8 mouse cellular contexts compared by ENCODE assay signal in genomic region chr5:9073177-9073854, GRCm38 (mm10). TPM values are rescaled to one million over a fixed set of nuclear protein-coding genes. Genes with fewer than 3 reads are reported as not detected.
DNase-seq lines count a peak whose midpoint lies in the region; ATAC-seq and TF ChIP-seq lines count a peak whose summit lies in the region.

No protein-coding gene starts in this region.

- H3K9ac ChIP-seq in hindbrain, embryonic 16.5 days (ENCODE audit: low read depth, low read length), result no peak overlapping the region
- no peak overlapping the region for H3K9ac ChIP-seq in midbrain, postnatal 0 days (replicated peaks; ENCODE audit: low read length, poor library complexity, severe bottlenecking)

- peak; percentile 85 for ATAC-seq in hindbrain, embryonic 16.5 days
- 0 out of 2 replicates have a peak, but pooled peaks have one; percentile 23 for ATAC-seq in midbrain, postnatal 0 days (ENCODE audit: low FRiP score)

- no peak overlapping the region for H3K27ac ChIP-seq in gastrocnemius, adult 2 months
- H3K27ac ChIP-seq in hindbrain, embryonic 16.5 days (ENCODE audit: low read depth, low read length), result no peak overlapping the region
- no peak overlapping the region for H3K27ac ChIP-seq in midbrain, postnatal 0 days (ENCODE audit: low read depth, low read length)

- TF ChIP-seq CTCF in gastrocnemius, adult 2 months (IDR thresholded peaks at IDR 0.05), result peak; percentile 52
- TF ChIP-seq CTCF in midbrain, postnatal 0 days (IDR thresholded peaks at IDR 0.05), result peak; percentile 58

- 38% methylated on average over 5 of the region's 5 CpGs for WGBS in hindbrain, embryonic 16.5 days
- WGBS in midbrain, postnatal 0 days, result 31% methylated on average over 5 of the region's 5 CpGs

- H3K27me3 ChIP-seq in hindbrain, embryonic 16.5 days (replicated peaks; ENCODE audit: control insufficient read depth, insufficient read depth, low read length), result no peaks in the 10 kb centered on the region
- no peaks in the 10 kb centered on the region for H3K27me3 ChIP-seq in midbrain, postnatal 0 days (ENCODE audit: insufficient read depth, low read length)

- intact Hi-C loops in gastrocnemius, adult 2 months (cut with DNase I), result no loop called here

- H3K4me2 ChIP-seq in hindbrain, embryonic 16.5 days (ENCODE audit: low read length), result no peak overlapping the region
- H3K4me2 ChIP-seq in midbrain, postnatal 0 days (ENCODE audit: low read depth, low read length, poor library complexity, severe bottlenecking), result no peak overlapping the region

- no peak overlapping the region for H3K4me3 ChIP-seq in gastrocnemius, adult 2 months
- no peak overlapping the region for H3K4me3 ChIP-seq in hindbrain, embryonic 16.5 days (ENCODE audit: low read length)
- H3K4me3 ChIP-seq in midbrain, postnatal 0 days (ENCODE audit: low read depth, low read length), result no peak overlapping the region

- H3K4me1 ChIP-seq in hindbrain, embryonic 16.5 days (ENCODE audit: control insufficient read depth, insufficient read depth, low read depth, low read length), result no peaks in the 10 kb centered on the region
- H3K4me1 ChIP-seq in midbrain, postnatal 0 days (ENCODE audit: insufficient read depth, low read length), result no peaks in the 10 kb centered on the region

- no peaks in the 10 kb centered on the region for H3K36me3 ChIP-seq in hindbrain, embryonic 16.5 days (ENCODE audit: control insufficient read depth, insufficient read depth, low read length)
- no peaks in the 10 kb centered on the region for H3K36me3 ChIP-seq in midbrain, postnatal 0 days (ENCODE audit: insufficient read depth, low read length)

- DNase-seq in gastrocnemius, adult 2 months, result no peak
- DNase-seq in gastrocnemius, adult 8-10 months (ENCODE audit: low spot score in 2 of 2), result no peak
- DNase-seq in 3T3-L1 (ENCODE audit: low read depth, low spot score), result peak; percentile 80
- DNase-seq in adrenal gland, adult 8-10 months, result peak; percentile 22
- peak; percentile 74 for DNase-seq in midbrain, postnatal 0 days (ENCODE audit: low spot score)
- no peak for DNase-seq in right cerebral cortex, adult 2 months (ENCODE audit: low spot score in 2 of 2)
- DNase-seq in cerebellum, postnatal 4 days (ENCODE audit: low spot score in 2 of 2), result no peak

- H3K9me3 ChIP-seq in hindbrain, embryonic 16.5 days (ENCODE audit: control insufficient read depth, low read length), result no peaks in the 10 kb centered on the region
- H3K9me3 ChIP-seq in midbrain, postnatal 0 days (ENCODE audit: low read length), result no peaks in the 10 kb centered on the region

RNA-seq across cellular contexts. Expression of gene Tmem243, which starts 27.2 kb away (rescaled TPM):
- 1 to 10 TPM; 7.5 to 9.5 TPM for total RNA-seq in gastrocnemius, adult 2 months (2021)
- total RNA-seq in gastrocnemius, adult 8-10 months (2022), result 10 to 100 TPM in 3 of 4 experiments, 1 to 10 TPM in 1; 9.5 to 12.1 (median 10.8) TPM
- total RNA-seq in adrenal gland, adult 8-10 months (2022), result 10 to 100 TPM; 25.5 to 38.9 (median 31.9) TPM
- 5.2 and 8.7 TPM in 2 replicates for polyA plus RNA-seq in hindbrain, embryonic 16.5 days (2015; fragmentation: Nextera tagmentation; extraction: Ambion mirVana)
- total RNA-seq in midbrain, postnatal 0 days (2014; rRNA removed), result 2.9 and 3.0 TPM in 2 replicates
- 8.7 and 11.5 TPM in 2 replicates for polyA plus RNA-seq in midbrain, postnatal 0 days (2015; fragmentation: Nextera tagmentation; extraction: Ambion mirVana)

Comparison
In these comparisons a context has a peak if more than half of its experiments do, and no peak if none do; other contexts are left out.
1. DNase-seq: peak in 3T3-L1 (single experiment), adrenal gland, adult 8-10 months (single experiment) and midbrain, postnatal 0 days (single experiment); none in gastrocnemius, adult 2 months (single experiment), gastrocnemius, adult 8-10 months (0 of 2), right cerebral cortex, adult 2 months (0 of 2) and cerebellum, postnatal 4 days (0 of 2).